In genomic region chr3:96008463-96008862, GRCm38 (mm10) we compare ENCODE assay signal across 26 mouse cellular contexts.
"Had no signal": no experiment of that assay in that cellular context is flagged by ENCODE, and none has a peak within 500 bp of the region (broad histone marks: within the 10 kb centered on the region; RNA-seq: fewer than 3 reads in every experiment).

No protein-coding gene starts in this region.

- H3K4me1 ChIP-seq: hindbrain, embryonic 13.5 days; hindbrain, embryonic 15.5 days; intestine, embryonic 15.5 days; limb, embryonic 10.5 days; limb, embryonic 12.5 days; liver, embryonic 13.5 days; liver, embryonic 15.5 days had no signal

- H3K4me3 ChIP-seq: gastrocnemius, adult 2 months; heart, embryonic 10.5 days; heart, embryonic 12.5 days; hindbrain, embryonic 13.5 days; hindbrain, embryonic 15.5 days; intestine, embryonic 15.5 days; layer of hippocampus, adult 2 months; left cerebral cortex, adult 2 months; limb, embryonic 10.5 days; limb, embryonic 12.5 days; liver, embryonic 13.5 days; liver, embryonic 15.5 days had no signal

- H3K4me2 ChIP-seq: heart, embryonic 12.5 days; hindbrain, embryonic 13.5 days; hindbrain, embryonic 15.5 days; intestine, embryonic 15.5 days; limb, embryonic 12.5 days; liver, embryonic 11.5 days; liver, embryonic 13.5 days; liver, embryonic 15.5 days had no signal

- H3K36me3 ChIP-seq: intestine, embryonic 15.5 days; liver, embryonic 13.5 days; liver, embryonic 15.5 days had no signal

- H3K9me3 ChIP-seq: heart, embryonic 10.5 days; heart, embryonic 12.5 days; hindbrain, embryonic 13.5 days; hindbrain, embryonic 15.5 days; intestine, embryonic 15.5 days; limb, embryonic 10.5 days; limb, embryonic 12.5 days; liver, embryonic 13.5 days; liver, embryonic 15.5 days had no signal

- H3K27ac ChIP-seq: gastrocnemius, adult 2 months; heart, embryonic 10.5 days; hindbrain, embryonic 13.5 days; hindbrain, embryonic 15.5 days; intestine, embryonic 15.5 days; layer of hippocampus, adult 2 months; left cerebral cortex, adult 2 months; limb, embryonic 10.5 days; limb, embryonic 12.5 days; liver, embryonic 13.5 days; liver, embryonic 15.5 days had no signal

- H3K27me3 ChIP-seq: heart, embryonic 12.5 days; hindbrain, embryonic 13.5 days; hindbrain, embryonic 15.5 days; intestine, embryonic 15.5 days; limb, embryonic 12.5 days; liver, embryonic 13.5 days; liver, embryonic 15.5 days had no signal

- ATAC-seq: inflammation-experienced regulatory T-cells, adult 6 months; intestine, embryonic 15.5 days; intestine, postnatal 0 days had no signal

- DNase-seq: gastrocnemius, adult 2 months; gastrocnemius, postnatal 10 days; gastrocnemius, postnatal 25 days; heart, adult 18-20 months; heart, postnatal 10 days; heart, postnatal 4 days; kidney, adult 18-20 months; kidney, adult 8-10 months; kidney, postnatal 10 days; kidney, postnatal 25 days; kidney, postnatal 4 days; liver; liver, embryonic 13.5 days had no signal

- H3K9ac ChIP-seq: heart, embryonic 12.5 days; hindbrain, embryonic 13.5 days; hindbrain, embryonic 15.5 days; intestine, embryonic 15.5 days; limb, embryonic 12.5 days; liver, embryonic 13.5 days; liver, embryonic 15.5 days had no signal
